Mouse (Mus musculus) hindbrain, embryonic 15.5 days (tissue): ENCODE data around the gene Atad1. TPM values are rescaled to one million over a fixed set of nuclear protein-coding genes. Genes with fewer than 3 reads are reported as not detected.

ENCODE experiments used
- ATAC-seq: fragments of 200-750 bp; cut with Nextera tagmentation; 2 replicates; pipeline ENCODE4 v1.8.0; 2017; ENCODE audit warnings: low read depth, moderate number of reproducible peaks, moderate TSS enrichment; ENCODE audit not compliant: low FRiP score
- H3K27ac ChIP-seq: fragments of 300-500 bp; sonication (generic); replicated peaks from 2 replicates; pipeline ENCODE4 v1.5.1; 2015; ENCODE audit warnings: mild to moderate bottlenecking, inconsistent platforms
- H3K27me3 ChIP-seq: fragments of 300-500 bp; sonication (generic); 2 replicates; pipeline ENCODE4 v1.6.1; 2015; ENCODE audit warnings: control low read depth, inconsistent platforms
- H3K36me3 ChIP-seq: fragments of 300-500 bp; sonication (generic); 2 replicates; pipeline ENCODE4 v1.6.1; 2015; ENCODE audit warnings: control low read depth, inconsistent platforms
- H3K4me1 ChIP-seq: fragments of 300-500 bp; sonication (generic); replicated peaks from 2 replicates; pipeline ENCODE4 v1.6.1; 2015; ENCODE audit warnings: control low read depth, inconsistent platforms
- H3K4me2 ChIP-seq: fragments of 300-500 bp; sonication (generic); 2 replicates; pipeline ENCODE4 v1.6.1; 2015; ENCODE audit warnings: moderate library complexity, mild to moderate bottlenecking, inconsistent platforms
- H3K4me3 ChIP-seq: fragments of 300-500 bp; sonication (generic); 2 replicates; pipeline ENCODE4 v1.5.1; 2015; ENCODE audit warnings: mild to moderate bottlenecking, inconsistent platforms
- H3K9ac ChIP-seq: fragments of 300-500 bp; sonication (generic); 2 replicates; pipeline ENCODE4 v1.6.1; 2015; ENCODE audit warnings: inconsistent platforms
- H3K9me3 ChIP-seq: fragments of 300-500 bp; sonication (generic); 2 replicates; pipeline ENCODE4 v1.6.1; 2016; ENCODE audit warnings: control low read depth, inconsistent platforms
- WGBS: fragments of 180-500 bp; shearing (Covaris S2); methylation state at CpG from one replicate; pipeline ENCODE4 v1.1.7; 2015; 5-methylcytosine and 5-hydroxymethylcytosine counted together
- polyA plus RNA-seq: library from polyadenylated mRNA; unstranded; fragments of >200 nt; fragmentation: Nextera tagmentation; extraction: Ambion mirVana; gene quantifications from 2 replicates; pipeline ENCODE4 v1.2.1, GENCODE M21; 2015

Atad1 gene
- polyA plus RNA-seq, 1 experiment from 2014 or later, result 112 TPM

DNA sequence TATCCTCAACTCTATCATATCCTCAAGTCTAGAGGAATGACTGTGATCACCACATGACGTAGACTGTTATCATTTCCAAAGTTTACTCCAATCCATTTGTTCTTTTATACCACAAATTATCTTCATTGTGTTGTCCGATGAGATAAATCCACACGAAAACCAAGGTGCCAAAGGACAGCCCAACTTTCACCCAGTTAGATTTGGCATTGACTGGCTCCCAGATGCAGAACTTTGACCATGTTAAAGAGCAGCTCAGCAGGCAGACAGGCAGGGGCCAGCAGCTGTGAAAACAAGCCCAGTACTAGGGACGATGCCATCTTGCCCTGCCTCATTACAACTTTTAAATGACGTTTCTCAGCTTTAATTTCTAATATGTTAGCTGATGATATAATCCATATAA is 80.2 kb downstream of the Atad1 start:
- no peaks in the 10 kb centered on the region for H3K27me3 ChIP-seq
- no peak for ATAC-seq
- no peak overlapping the region for H3K4me2 ChIP-seq
- WGBS, result 85% methylated on average over 5 of the region's 5 CpGs
- no peaks in the 10 kb centered on the region for H3K4me1 ChIP-seq
- no peak overlapping the region for H3K4me3 ChIP-seq
- no peak overlapping the region for H3K27ac ChIP-seq
- no peaks in the 10 kb centered on the region for H3K9me3 ChIP-seq
- no peak overlapping the region for H3K9ac ChIP-seq
- H3K36me3 ChIP-seq, result no peaks in the 10 kb centered on the region

- ATAC-seq, result no peak
- Histone ChIP-seq H3K27ac (no peak overlapping the region), H3K4me2 (no peak overlapping the region), H3K4me3 (no peak overlapping the region), H3K9ac (no peak overlapping the region), H3K9me3 (no peaks in the 10 kb centered on the region), H3K4me1 (no peaks in the 10 kb centered on the region), H3K27me3 (no peaks in the 10 kb centered on the region), H3K36me3 (no peaks in the 10 kb centered on the region)
- 94% methylated on average over 7 of the region's 7 CpGs for WGBS
Measured at GRCm38 (mm10) chr19:32653630-32654362, 85.8 kb downstream of the Atad1 start.

DNA sequence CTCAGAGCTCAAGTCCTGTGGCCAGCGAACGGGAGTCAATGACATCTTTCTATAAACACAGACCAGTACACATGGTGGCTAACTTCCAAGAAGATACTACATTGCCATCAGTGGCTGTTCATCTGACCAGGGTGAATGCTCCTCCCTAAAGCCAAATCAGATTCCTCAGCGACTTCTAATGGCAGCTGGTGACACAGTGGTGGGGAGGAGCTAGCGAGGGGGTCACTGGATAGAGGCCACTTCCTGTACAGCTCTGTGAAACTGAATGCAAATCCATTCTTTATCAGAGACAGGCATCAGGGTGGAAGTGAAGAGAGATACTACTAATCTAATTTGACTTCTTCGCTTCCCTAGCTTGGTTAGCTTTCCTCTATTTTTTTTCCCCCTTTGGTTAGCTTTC is 86.5 kb downstream of the Atad1 start:
- 91% methylated on average over 5 of the region's 5 CpGs for WGBS
- Histone ChIP-seq H3K9me3 (no peaks in the 10 kb centered on the region), H3K27ac (no peak overlapping the region), H3K4me2 (no peak overlapping the region), H3K9ac (no peak overlapping the region), H3K27me3 (no peaks in the 10 kb centered on the region), H3K36me3 (no peaks in the 10 kb centered on the region), H3K4me1 (peaks cover 5% of the 10 kb centered on the region; the same call in 1 of the 2 replicates), H3K4me3 (no peak overlapping the region)
- ATAC-seq, result no peak

DNA sequence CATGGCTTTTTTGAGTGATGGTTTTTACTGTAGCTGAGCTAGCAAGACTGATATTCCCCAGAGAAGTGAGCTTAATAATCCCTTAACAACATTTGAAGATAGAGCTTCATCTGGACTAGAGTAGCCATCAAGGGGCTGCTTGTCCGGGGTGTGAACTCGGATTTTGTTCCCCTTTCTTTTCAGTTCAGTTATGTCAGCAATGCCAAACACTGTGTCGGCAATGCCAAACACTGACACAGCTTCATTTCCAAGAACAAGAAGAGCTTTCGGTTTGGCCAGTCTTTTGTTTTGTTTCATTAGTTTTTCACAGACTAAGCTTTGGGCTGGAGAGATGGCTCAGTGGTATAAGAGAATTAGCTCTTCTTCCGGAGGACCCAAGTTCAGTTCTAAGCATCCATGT is 88.5 kb downstream of the Atad1 start:
- 86% methylated on average over 5 of the region's 5 CpGs for WGBS
- no peak for ATAC-seq
- Histone ChIP-seq H3K36me3 (no peaks in the 10 kb centered on the region), H3K4me1 (peaks cover 7% of the 10 kb centered on the region), H3K4me3 (no peak overlapping the region), H3K27ac (no peak overlapping the region), H3K9me3 (no peaks in the 10 kb centered on the region), H3K27me3 (no peaks in the 10 kb centered on the region), H3K9ac (no peak overlapping the region), H3K4me2 (no peak overlapping the region)

DNA sequence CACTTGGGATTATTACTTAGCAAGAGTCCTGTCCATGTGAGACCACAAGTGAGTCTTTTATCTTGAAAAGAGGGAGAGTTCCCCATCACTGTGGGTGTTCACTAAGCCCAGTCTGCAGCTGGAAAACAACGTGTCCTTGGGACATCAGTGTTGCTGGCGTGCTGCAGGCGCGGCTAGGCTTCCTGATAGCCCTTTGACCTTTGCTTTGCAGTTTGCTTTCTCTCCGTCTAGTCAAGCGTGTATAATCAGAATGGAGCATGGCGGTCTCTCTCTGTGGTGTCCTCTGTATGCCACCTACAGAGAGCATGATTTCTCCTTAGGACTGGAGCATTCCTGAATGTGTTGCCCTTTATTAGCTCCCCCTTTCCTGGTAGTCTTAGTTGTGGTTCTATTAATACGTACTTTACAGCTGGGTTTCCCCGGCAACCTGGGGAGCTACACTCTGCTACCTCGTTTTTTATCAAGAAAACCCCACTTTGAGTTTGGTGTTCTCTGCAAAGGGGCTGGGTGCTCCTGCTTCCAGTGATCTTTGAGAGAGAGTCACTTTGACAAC is 91.5 kb downstream of the Atad1 start:
- Histone ChIP-seq H3K9ac (no peak overlapping the region), H3K9me3 (no peaks in the 10 kb centered on the region), H3K4me1 (peaks cover 7% of the 10 kb centered on the region), H3K27me3 (no peaks in the 10 kb centered on the region), H3K27ac (no peak overlapping the region), H3K4me2 (no peak overlapping the region), H3K4me3 (no peak overlapping the region), H3K36me3 (no peaks in the 10 kb centered on the region)
- ATAC-seq, result no peak
- WGBS, result 15% methylated on average over 10 of the region's 10 CpGs

DNA sequence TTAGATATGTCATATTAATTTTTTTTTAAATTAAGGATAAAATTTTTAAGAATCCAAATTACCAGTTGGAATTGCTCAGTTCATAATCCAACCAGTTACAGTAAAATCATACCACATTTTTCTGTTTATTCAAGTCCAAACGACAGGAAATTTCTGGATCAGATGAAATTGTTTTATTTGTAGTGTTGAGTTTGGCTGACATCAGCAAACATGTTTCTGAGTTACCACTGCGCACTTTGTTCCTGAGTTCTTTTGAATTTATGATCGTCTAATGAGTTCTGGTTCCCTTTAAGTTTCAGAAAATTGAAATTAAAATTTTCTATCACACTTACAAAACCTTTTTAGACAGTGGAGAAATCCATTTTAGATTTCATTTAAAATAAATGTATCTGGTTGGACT is 93.2 kb downstream of the Atad1 start:
- no peaks in the 10 kb centered on the region for H3K27me3 ChIP-seq
- H3K27ac ChIP-seq, result no peak overlapping the region
- peaks cover 7% of the 10 kb centered on the region for H3K4me1 ChIP-seq
- no peak overlapping the region for H3K4me3 ChIP-seq
- no peaks in the 10 kb centered on the region for H3K36me3 ChIP-seq
- H3K9ac ChIP-seq, result no peak overlapping the region
- no peak for ATAC-seq
- H3K9me3 ChIP-seq, result no peaks in the 10 kb centered on the region
- H3K4me2 ChIP-seq, result no peak overlapping the region
- 88% methylated on average over 3 of the region's 3 CpGs for WGBS

- Histone ChIP-seq H3K36me3 (no peaks in the 10 kb centered on the region), H3K27ac (no peak overlapping the region), H3K9me3 (no peaks in the 10 kb centered on the region), H3K4me3 (no peak overlapping the region), H3K4me1 (peaks cover 7% of the 10 kb centered on the region), H3K4me2 (no peak overlapping the region), H3K27me3 (no peaks in the 10 kb centered on the region), H3K9ac (no peak overlapping the region)
- no peak for ATAC-seq
- WGBS, result 95% methylated on average over 7 of the region's 7 CpGs
Measured at GRCm38 (mm10) chr19:32645939-32646338, 93.6 kb downstream of the Atad1 start.

DNA sequence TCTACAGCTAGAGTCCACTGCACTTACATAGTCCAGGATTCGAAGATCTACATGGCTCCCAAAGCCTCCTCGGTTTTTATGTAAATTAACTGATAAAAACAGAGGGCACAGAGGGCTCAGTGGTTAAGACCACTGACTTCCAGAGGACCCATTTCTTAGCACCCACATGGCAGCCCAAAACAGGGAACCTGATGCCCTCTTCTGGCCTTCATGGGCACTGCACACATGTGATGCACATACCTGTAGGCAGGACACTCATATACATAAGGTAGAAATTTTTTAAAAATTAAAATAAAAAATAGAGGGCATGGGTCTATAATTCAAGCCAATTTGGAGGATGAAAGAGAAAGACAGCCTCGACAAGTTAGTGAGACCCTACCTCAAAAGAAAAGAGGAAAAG is 95.9 kb downstream of the Atad1 start:
- H3K9me3 ChIP-seq, result no peaks in the 10 kb centered on the region
- H3K27me3 ChIP-seq, result no peaks in the 10 kb centered on the region
- H3K4me1 ChIP-seq, result peaks cover 7% of the 10 kb centered on the region
- no peak overlapping the region for H3K9ac ChIP-seq
- 94% methylated on average over 3 of the region's 3 CpGs for WGBS
- no peak overlapping the region for H3K27ac ChIP-seq
- H3K4me2 ChIP-seq, result no peak overlapping the region
- no peaks in the 10 kb centered on the region for H3K36me3 ChIP-seq
- ATAC-seq, result no peak
- H3K4me3 ChIP-seq, result no peak overlapping the region

GRCm38 (mm10) chr19:32641995-32642394 is 97.6 kb downstream of the Atad1 start:
- Histone ChIP-seq H3K4me2 (no peak overlapping the region), H3K27ac (no peak overlapping the region), H3K9me3 (no peaks in the 10 kb centered on the region), H3K27me3 (no peaks in the 10 kb centered on the region), H3K4me1 (no peaks in the 10 kb centered on the region), H3K36me3 (no peaks in the 10 kb centered on the region), H3K9ac (no peak overlapping the region), H3K4me3 (no peak overlapping the region)
- 65% methylated on average over 8 of the region's 8 CpGs for WGBS
- no peak for ATAC-seq

- Histone ChIP-seq H3K9me3 (no peaks in the 10 kb centered on the region), H3K9ac (no peak overlapping the region), H3K36me3 (no peaks in the 10 kb centered on the region), H3K27me3 (no peaks in the 10 kb centered on the region), H3K27ac (no peak overlapping the region), H3K4me3 (no peak overlapping the region), H3K4me1 (no peaks in the 10 kb centered on the region), H3K4me2 (no peak overlapping the region)
- 93% methylated on average over 7 of the region's 7 CpGs for WGBS
- no peak for ATAC-seq
Measured at GRCm38 (mm10) chr19:32641535-32641934, 98.1 kb downstream of the Atad1 start.

DNA sequence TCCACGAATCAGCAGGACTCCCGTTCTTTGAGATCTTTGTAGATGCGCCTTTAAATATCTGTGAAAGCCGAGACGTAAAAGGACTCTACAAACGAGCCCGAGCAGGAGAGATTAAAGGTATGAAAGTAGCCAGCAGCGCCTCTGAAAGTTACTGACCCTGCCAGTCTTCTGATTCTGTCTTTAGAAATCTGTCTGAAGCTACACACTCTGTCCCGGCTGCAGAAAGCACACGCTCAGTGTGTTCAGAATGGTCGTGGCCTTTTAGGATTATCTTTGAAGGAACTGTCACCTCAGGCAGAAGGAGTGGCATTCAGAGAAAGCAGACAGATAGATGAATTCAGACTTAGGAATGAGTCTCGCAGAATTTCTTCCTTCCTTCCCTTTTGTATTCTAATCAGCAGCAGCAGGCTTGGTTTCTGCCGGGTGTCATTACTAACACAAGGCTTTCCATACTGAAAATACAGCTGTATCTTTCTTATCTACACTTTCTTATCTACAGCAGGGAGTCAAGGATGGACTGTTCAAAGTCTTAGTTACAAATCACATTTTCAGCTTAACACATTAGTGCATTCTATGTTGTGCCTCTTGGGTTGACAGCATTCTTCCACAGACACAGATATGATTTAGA is 101.2 kb downstream of the Atad1 start:
- no peaks in the 10 kb centered on the region for H3K36me3 ChIP-seq
- no peak overlapping the region for H3K9ac ChIP-seq
- no peaks in the 10 kb centered on the region for H3K9me3 ChIP-seq
- no peak for ATAC-seq
- 63% methylated on average over 13 of the region's 13 CpGs for WGBS
- H3K27ac ChIP-seq, result no peak overlapping the region
- H3K27me3 ChIP-seq, result no peaks in the 10 kb centered on the region
- H3K4me3 ChIP-seq, result no peak overlapping the region
- no peaks in the 10 kb centered on the region for H3K4me1 ChIP-seq
- H3K4me2 ChIP-seq, result no peak overlapping the region

DNA sequence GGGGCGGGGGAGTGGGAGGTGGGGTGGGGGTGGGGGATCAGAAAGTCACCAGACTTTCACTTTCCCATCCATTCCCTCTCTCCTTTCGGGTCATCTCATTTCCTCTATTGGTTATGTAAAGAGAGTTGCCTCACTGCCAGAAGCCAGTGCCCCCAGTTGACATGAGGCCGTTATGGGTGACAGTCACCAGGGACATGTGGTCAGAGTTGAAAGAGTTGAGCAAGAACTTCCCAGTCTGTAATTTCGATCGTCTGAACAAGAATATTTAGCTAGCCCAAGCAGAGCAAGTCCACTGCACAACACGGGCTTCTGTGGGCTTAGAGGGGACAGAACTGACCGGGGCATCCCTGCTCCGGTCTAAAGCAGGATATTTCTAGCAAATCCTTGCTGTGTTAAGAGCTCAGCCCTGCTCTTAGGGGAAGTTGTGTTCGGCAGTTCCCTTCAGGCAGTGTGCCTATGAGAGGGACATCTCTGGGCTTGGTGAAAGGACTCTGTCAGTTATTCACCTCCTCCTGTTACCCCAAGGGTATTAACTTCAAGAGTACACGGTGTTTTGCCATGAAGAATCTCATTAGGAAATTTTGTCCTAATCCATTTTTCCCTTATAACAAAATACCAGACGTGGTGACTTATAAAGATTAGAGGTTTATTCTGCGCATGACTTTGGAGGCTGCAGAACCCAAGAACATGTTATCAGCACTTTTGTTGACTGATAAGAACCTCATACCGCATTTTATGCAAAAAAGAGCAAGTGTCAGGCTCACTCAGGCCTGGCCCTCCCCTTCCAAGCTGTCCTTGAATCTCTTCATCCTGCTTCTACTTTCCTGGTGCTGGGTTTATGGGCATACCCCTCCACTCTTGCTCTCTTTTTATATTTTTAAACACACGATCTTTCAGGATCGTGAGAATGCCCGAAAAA is 102.0 kb downstream of the Atad1 start:
- Histone ChIP-seq H3K4me1 (no peaks in the 10 kb centered on the region), H3K4me2 (no peak overlapping the region), H3K9ac (no peak overlapping the region), H3K27ac (no peak overlapping the region), H3K36me3 (no peaks in the 10 kb centered on the region), H3K27me3 (no peaks in the 10 kb centered on the region), H3K4me3 (no peak overlapping the region), H3K9me3 (no peaks in the 10 kb centered on the region)
- ATAC-seq, result no peak
- WGBS, result 76% methylated on average over 16 of the region's 16 CpGs
